Mouse (Mus musculus): Measurements from ENCODE around the gene Vwa8. TPM values are rescaled to one million over a fixed set of nuclear protein-coding genes. Genes with fewer than 3 reads are reported as not detected.

Gene Vwa8
- total and polyA plus RNA-seq, 3 experiments: 12.4 to 17.5 (median 15.9) TPM

GRCm38 (mm10) chr14:79181748-79182147 lies 332.9 kb downstream of the Vwa8 start:
- no peak overlapping the region for H3K4me2 ChIP-seq (ENCODE audit: insufficient read depth, low read depth, poor library complexity, severe bottlenecking)
- no peaks in the 10 kb centered on the region for H3K9me3 ChIP-seq (replicated peaks; ENCODE audit: low read length)
- no peaks in the 10 kb centered on the region for H3K4me1 ChIP-seq (ENCODE audit: control insufficient read depth in 1 of 2, insufficient read depth in 2 of 2)
- peaks cover 4 to 44% of the 10 kb centered on the region in 2 experiments for H3K36me3 ChIP-seq (replicated peaks in 1 of 2; ENCODE audit: control insufficient read depth in 1 of 2, insufficient read depth in 1 of 2, low read length in 1 of 2)
- no peak overlapping the region for H3K4me3 ChIP-seq (replicated peaks in 1 of 3; ENCODE audit: low read depth in 2 of 3, low read length in 2 of 3, poor library complexity in 1 of 3)
- H3K79me2 ChIP-seq (replicated peaks; ENCODE audit: control insufficient read depth, extremely low read depth, insufficient read depth, poor library complexity, severe bottlenecking): no peaks in the 10 kb centered on the region
- no peaks in the 10 kb centered on the region for H3K27me3 ChIP-seq (replicated peaks)
- dilution Hi-C loops (cut with MboI; ENCODE audit: extremely low pct_ligation_motif_present, extremely low pct_unique_long_range_greater_than_20kb, low sequenced_read_pairs) (no loop called here), in situ Hi-C loops (cut with MboI; ENCODE audit: low pct_ligation_motif_present, low pct_unique_long_range_greater_than_20kb, low sequenced_read_pairs) (no loop called here)
- H3K9ac ChIP-seq (ENCODE audit: insufficient read depth, low read depth): no peak overlapping the region
- no peak for DNase-seq (ENCODE audit: extremely low read depth)
- H3K27ac ChIP-seq (ENCODE audit: insufficient read depth, low read depth): no peak overlapping the region
- TF ChIP-seq ZC3H11A (IDR thresholded peaks at IDR 0.05; ENCODE audit: low read depth, low read length): no peak
- no peak for TF ChIP-seq SIN3A (IDR thresholded peaks at IDR 0.05; ENCODE audit: low read length)
- TF ChIP-seq ELF1 (IDR thresholded peaks at IDR 0.05; ENCODE audit: low read depth, low read length): no peak
- 0 out of 2 replicates have a peak, but pooled peaks have one; percentile 10 for TF ChIP-seq BHLHE40 (IDR thresholded peaks at IDR 0.05; ENCODE audit: low read depth, low read length)

GRCm38 (mm10) chr14:79182801-79183200 lies 333.9 kb downstream of the Vwa8 start:
- no peak overlapping the region for H3K4me2 ChIP-seq (ENCODE audit: insufficient read depth, low read depth, poor library complexity, severe bottlenecking)
- no peaks in the 10 kb centered on the region for H3K79me2 ChIP-seq (replicated peaks; ENCODE audit: control insufficient read depth, extremely low read depth, insufficient read depth, poor library complexity, severe bottlenecking)
- no peak overlapping the region for H3K27ac ChIP-seq (ENCODE audit: insufficient read depth, low read depth)
- H3K4me3 ChIP-seq (replicated peaks in 1 of 3; ENCODE audit: low read depth in 2 of 3, low read length in 2 of 3, poor library complexity in 1 of 3): no peak overlapping the region
- TF ChIP-seq MAX (IDR thresholded peaks at IDR 0.05; ENCODE audit: low read length): no peak
- TF ChIP-seq CHD2 (IDR thresholded peaks at IDR 0.05; ENCODE audit: low read length): no peak
- TF ChIP-seq NRF1 (IDR thresholded peaks at IDR 0.05; ENCODE audit: low read depth, low read length): no peak
- TF ChIP-seq MAZ (IDR thresholded peaks at IDR 0.05; ENCODE audit: low read depth, low read length): no peak
- no peak for TF ChIP-seq RCOR1 (conservative IDR thresholded peaks at IDR 0.05; ENCODE audit: low read depth, low read length)
- TF ChIP-seq JUN (IDR thresholded peaks at IDR 0.05; ENCODE audit: insufficient read depth, low read depth, low read length): no peak
- no peak for TF ChIP-seq E2F4 (IDR thresholded peaks at IDR 0.05; ENCODE audit: insufficient replicate concordance, low read depth, low read length)
- TF ChIP-seq EP300 (IDR thresholded peaks at IDR 0.05; ENCODE audit: low read length): no peak
- no peak for TF ChIP-seq RAD21 (IDR thresholded peaks at IDR 0.05; ENCODE audit: low read depth, low read length)
- TF ChIP-seq IRF4 (IDR thresholded peaks at IDR 0.05; ENCODE audit: low read depth, low read length): no peak
- dilution Hi-C loops (cut with MboI; ENCODE audit: extremely low pct_ligation_motif_present, extremely low pct_unique_long_range_greater_than_20kb, low sequenced_read_pairs): no loop called here
- H3K27me3 ChIP-seq (replicated peaks): no peaks in the 10 kb centered on the region
- in situ Hi-C loops (cut with MboI; ENCODE audit: low pct_ligation_motif_present, low pct_unique_long_range_greater_than_20kb, low sequenced_read_pairs): no loop called here
- H3K4me1 ChIP-seq (ENCODE audit: control insufficient read depth in 1 of 2, insufficient read depth in 2 of 2): no peaks in the 10 kb centered on the region
- H3K9ac ChIP-seq (ENCODE audit: insufficient read depth, low read depth): no peak overlapping the region
- peaks cover 4 to 44% of the 10 kb centered on the region in 2 experiments for H3K36me3 ChIP-seq (replicated peaks in 1 of 2; ENCODE audit: control insufficient read depth in 1 of 2, insufficient read depth in 1 of 2, low read length in 1 of 2)
- no peak for DNase-seq (ENCODE audit: extremely low read depth)
- H3K9me3 ChIP-seq (replicated peaks; ENCODE audit: low read length): no peaks in the 10 kb centered on the region

- TF ChIP-seq BHLHE40 (IDR thresholded peaks at IDR 0.05; ENCODE audit: low read depth, low read length): no peak
- H3K36me3 ChIP-seq (replicated peaks in 1 of 2; ENCODE audit: control insufficient read depth in 1 of 2, insufficient read depth in 1 of 2, low read length in 1 of 2): peaks cover 4 to 44% of the 10 kb centered on the region in 2 experiments
- H3K27ac ChIP-seq (ENCODE audit: insufficient read depth, low read depth): no peak overlapping the region
- no peak overlapping the region for H3K4me3 ChIP-seq (replicated peaks in 1 of 3; ENCODE audit: low read depth in 2 of 3, low read length in 2 of 3, poor library complexity in 1 of 3)
- in situ Hi-C loops (cut with MboI; ENCODE audit: low pct_ligation_motif_present, low pct_unique_long_range_greater_than_20kb, low sequenced_read_pairs): no loop called here
- no peaks in the 10 kb centered on the region for H3K4me1 ChIP-seq (ENCODE audit: control insufficient read depth in 1 of 2, insufficient read depth in 2 of 2)
- no peak overlapping the region for H3K4me2 ChIP-seq (ENCODE audit: insufficient read depth, low read depth, poor library complexity, severe bottlenecking)
- no peaks in the 10 kb centered on the region for H3K79me2 ChIP-seq (replicated peaks; ENCODE audit: control insufficient read depth, extremely low read depth, insufficient read depth, poor library complexity, severe bottlenecking)
- H3K9me3 ChIP-seq (replicated peaks; ENCODE audit: low read length): no peaks in the 10 kb centered on the region
- no peak for DNase-seq (ENCODE audit: extremely low read depth)
- no peak overlapping the region for H3K9ac ChIP-seq (ENCODE audit: insufficient read depth, low read depth)
- dilution Hi-C loops (cut with MboI; ENCODE audit: extremely low pct_ligation_motif_present, extremely low pct_unique_long_range_greater_than_20kb, low sequenced_read_pairs): no loop called here
- H3K27me3 ChIP-seq (replicated peaks): no peaks in the 10 kb centered on the region
Measured at GRCm38 (mm10) chr14:79183261-79183660, 334.4 kb downstream of the Vwa8 start.

Measured in CH12.LX (cell line).